Mouse (Mus musculus) heart, embryonic 16.5 days (tissue): ENCODE data around the gene Edar. TPM values are rescaled to one million over a fixed set of nuclear protein-coding genes. Genes with fewer than 3 reads are reported as not detected.

Experiments
- ATAC-seq: fragments of 200-750 bp; cut with Nextera tagmentation; replicated peaks from 2 replicates; pipeline ENCODE4 v1.8.0; 2017; ENCODE audit warnings: moderate number of reproducible peaks; ENCODE audit not compliant: insufficient read depth, low FRiP score; ENCODE audit errors: extremely low read depth
- H3K27ac ChIP-seq: fragments of 300-500 bp; sonication (generic); 2 replicates; pipeline ENCODE4 v1.5.1; 2014; ENCODE audit warnings: mild to moderate bottlenecking, low read length, control low read depth, moderate library complexity
- H3K27me3 ChIP-seq: fragments of 300-500 bp; sonication (generic); 2 replicates; pipeline ENCODE4 v1.6.1; 2014; ENCODE audit warnings: low read length, mixed read lengths; ENCODE audit not compliant: control insufficient read depth, insufficient read depth
- H3K36me3 ChIP-seq: fragments of 300-500 bp; sonication (generic); 2 replicates; pipeline ENCODE4 v1.6.1; 2014; ENCODE audit not compliant: control insufficient read depth, insufficient read depth
- H3K4me1 ChIP-seq: fragments of 300-500 bp; sonication (generic); 2 replicates; pipeline ENCODE4 v1.6.1; 2014; ENCODE audit warnings: low read length, mixed read lengths; ENCODE audit not compliant: control insufficient read depth, insufficient read depth
- H3K4me2 ChIP-seq: fragments of 300-500 bp; sonication (generic); 2 replicates; pipeline ENCODE4 v1.6.1; 2014; ENCODE audit warnings: low read depth, mild to moderate bottlenecking, control low read depth, low read length
- H3K4me3 ChIP-seq: fragments of 300-500 bp; sonication (generic); 2 replicates; pipeline ENCODE4 v1.5.1; 2014; ENCODE audit warnings: mild to moderate bottlenecking, control low read depth, low read length
- H3K9ac ChIP-seq: fragments of 300-500 bp; sonication (generic); 2 replicates; pipeline ENCODE4 v1.6.1; 2014; ENCODE audit warnings: low read length, control low read depth
- H3K9me3 ChIP-seq: fragments of 300-500 bp; sonication (generic); replicated peaks from 2 replicates; pipeline ENCODE4 v1.6.1; 2016; ENCODE audit warnings: low read length; ENCODE audit not compliant: control insufficient read depth
- WGBS: fragments of 180-500 bp; shearing (Covaris S2); extraction: QIAGEN DNeasy Blood & Tissue Kit; methylation state at CpG from one replicate; pipeline ENCODE4 v1.1.7; 2014; 5-methylcytosine and 5-hydroxymethylcytosine counted together
- polyA plus RNA-seq: library from polyadenylated mRNA; unstranded; fragments of >200 nt; fragmentation: Nextera tagmentation; extraction: Ambion mirVana; gene quantifications from 2 replicates; pipeline ENCODE4 v1.2.1, GENCODE M21; 2015

The Edar gene
- polyA plus RNA-seq, 1 experiment from 2014 or later, result 0.21 TPM

GRCm38 (mm10) chr10:58616565-58616964 lies 58.9 kb downstream of the Edar start:
- 80% methylated on average over 5 of the region's 5 CpGs for WGBS
- H3K9me3 ChIP-seq, result no peaks in the 10 kb centered on the region
- H3K9ac ChIP-seq, result no peak overlapping the region
- H3K27me3 ChIP-seq, result no peaks in the 10 kb centered on the region
- no peak overlapping the region for H3K4me3 ChIP-seq
- no peak overlapping the region for H3K27ac ChIP-seq
- H3K36me3 ChIP-seq, result no peaks in the 10 kb centered on the region
- no peak for ATAC-seq
- H3K4me2 ChIP-seq, result no peak overlapping the region
- no peaks in the 10 kb centered on the region for H3K4me1 ChIP-seq

GRCm38 (mm10) chr10:58614601-58615000 lies 60.9 kb downstream of the Edar start:
- Histone ChIP-seq H3K9ac (no peak overlapping the region), H3K27ac (no peak overlapping the region), H3K4me2 (no peak overlapping the region), H3K36me3 (no peaks in the 10 kb centered on the region), H3K9me3 (no peaks in the 10 kb centered on the region), H3K27me3 (no peaks in the 10 kb centered on the region), H3K4me1 (no peaks in the 10 kb centered on the region), H3K4me3 (no peak overlapping the region)
- 82% methylated on average over 6 of the region's 6 CpGs for WGBS
- no peak for ATAC-seq

GRCm38 (mm10) chr10:58610484-58611261 lies 64.8 kb downstream of the Edar start:
- Histone ChIP-seq H3K4me1 (no peaks in the 10 kb centered on the region), H3K36me3 (no peaks in the 10 kb centered on the region), H3K4me3 (no peak overlapping the region), H3K9me3 (no peaks in the 10 kb centered on the region), H3K9ac (no peak overlapping the region), H3K27ac (no peak overlapping the region), H3K4me2 (no peak overlapping the region), H3K27me3 (no peaks in the 10 kb centered on the region)
- WGBS, result 72% methylated on average over 7 of the region's 7 CpGs
- ATAC-seq, result no peak

GRCm38 (mm10) chr10:58608858-58609257 lies 66.6 kb downstream of the Edar start:
- H3K4me3 ChIP-seq, result no peak overlapping the region
- no peak overlapping the region for H3K4me2 ChIP-seq
- no peaks in the 10 kb centered on the region for H3K27me3 ChIP-seq
- H3K36me3 ChIP-seq, result no peaks in the 10 kb centered on the region
- H3K9ac ChIP-seq, result no peak overlapping the region
- ATAC-seq, result no peak
- peaks cover 5% of the 10 kb centered on the region for H3K4me1 ChIP-seq
- H3K27ac ChIP-seq, result no peak overlapping the region
- WGBS, result 64% methylated on average over 3 of the region's 3 CpGs
- H3K9me3 ChIP-seq, result no peaks in the 10 kb centered on the region

GRCm38 (mm10) chr10:58606356-58606755 lies 69.1 kb downstream of the Edar start:
- H3K36me3 ChIP-seq, result no peaks in the 10 kb centered on the region
- H3K4me2 ChIP-seq, result no peak overlapping the region
- no peaks in the 10 kb centered on the region for H3K27me3 ChIP-seq
- peaks cover 5% of the 10 kb centered on the region for H3K4me1 ChIP-seq
- no peak overlapping the region for H3K9ac ChIP-seq
- no peak overlapping the region for H3K4me3 ChIP-seq
- no peak overlapping the region for H3K27ac ChIP-seq
- no peak for ATAC-seq
- WGBS, result 86% methylated on average over 3 of the region's 3 CpGs
- no peaks in the 10 kb centered on the region for H3K9me3 ChIP-seq

- Histone ChIP-seq H3K9ac (no peak overlapping the region), H3K9me3 (no peaks in the 10 kb centered on the region), H3K36me3 (no peaks in the 10 kb centered on the region), H3K4me2 (no peak overlapping the region), H3K27me3 (no peaks in the 10 kb centered on the region), H3K27ac (peak overlapping the region; percentile 32; the same call in 1 of the 2 replicates), H3K4me1 (peaks cover 5% of the 10 kb centered on the region), H3K4me3 (no peak overlapping the region)
- WGBS, result 32% methylated on average over 2 of the region's 2 CpGs
- peak; percentile 58 for ATAC-seq
Measured at GRCm38 (mm10) chr10:58604779-58605178, 70.7 kb downstream of the Edar start.

GRCm38 (mm10) chr10:58601946-58602345 lies 73.5 kb downstream of the Edar start:
- 67% methylated on average over 7 of the region's 7 CpGs for WGBS
- no peak overlapping the region for H3K27ac ChIP-seq

GRCm38 (mm10) chr10:58601431-58601901 lies 74.0 kb downstream of the Edar start:
- Histone ChIP-seq H3K27ac (no peak overlapping the region), H3K9ac (no peak overlapping the region), H3K27me3 (no peaks in the 10 kb centered on the region), H3K4me1 (peaks cover 5% of the 10 kb centered on the region), H3K36me3 (no peaks in the 10 kb centered on the region), H3K9me3 (no peaks in the 10 kb centered on the region), H3K4me2 (no peak overlapping the region), H3K4me3 (no peak overlapping the region)
- ATAC-seq, result no peak
- WGBS, result 58% methylated on average over 6 of the region's 6 CpGs

More at GRCm38 (mm10) chr10:58601946-58602345, 73.5 kb downstream of the Edar start:
- H3K27me3 ChIP-seq, result no peaks in the 10 kb centered on the region
- ATAC-seq, result no peak
- H3K9ac ChIP-seq, result no peak overlapping the region
- H3K4me2 ChIP-seq, result no peak overlapping the region
- H3K4me1 ChIP-seq, result peaks cover 5% of the 10 kb centered on the region
- H3K4me3 ChIP-seq, result no peak overlapping the region
- no peaks in the 10 kb centered on the region for H3K9me3 ChIP-seq
- no peaks in the 10 kb centered on the region for H3K36me3 ChIP-seq

- 44% methylated on average over 5 of the region's 5 CpGs for WGBS
- Histone ChIP-seq H3K36me3 (no peaks in the 10 kb centered on the region), H3K9me3 (no peaks in the 10 kb centered on the region), H3K27me3 (no peaks in the 10 kb centered on the region), H3K4me2 (no peak overlapping the region), H3K4me1 (peaks cover 7% of the 10 kb centered on the region), H3K4me3 (no peak overlapping the region), H3K27ac (no peak overlapping the region), H3K9ac (no peak overlapping the region)
- no peak for ATAC-seq
Measured at GRCm38 (mm10) chr10:58600983-58601382, 74.5 kb downstream of the Edar start.
